Mouse (Mus musculus) spleen, adult 2 months (tissue): ENCODE data around the gene Tprg.

Experiments
- CTCF ChIP-seq: fragments of 200-500 bp; IDR thresholded peaks from 2 replicates; pipeline ENCODE4 v1.5.1; 2011; ENCODE audit warnings: mild to moderate bottlenecking, inconsistent platforms; ENCODE audit not compliant: insufficient read depth, insufficient read length, insufficient replicate concordance; ENCODE audit errors: extremely low read depth
- POLR2A ChIP-seq: fragments of 200-500 bp; IDR thresholded peaks from 2 replicates; pipeline ENCODE4 v1.6.1; 2011; ENCODE audit warnings: low read depth, low read length, inconsistent platforms

DNA sequence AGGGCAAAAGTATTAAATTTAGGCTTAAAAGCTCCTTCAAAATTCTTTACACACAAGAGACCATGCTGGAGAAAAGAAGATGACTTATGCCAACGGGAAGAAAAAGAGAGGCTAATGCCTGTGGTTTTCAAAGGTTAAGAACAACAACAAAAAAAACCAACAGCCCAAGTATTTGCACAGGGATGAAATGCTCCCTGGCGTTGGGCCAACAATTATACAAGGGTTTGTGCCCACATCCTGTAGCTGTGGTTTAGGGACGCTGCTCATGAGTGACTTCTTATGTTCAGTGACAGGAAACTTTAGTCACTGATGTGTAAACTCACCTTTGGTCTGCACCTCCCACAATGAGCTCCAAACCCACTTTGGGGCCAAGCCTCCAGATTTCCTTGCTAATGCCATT is 139.6 kb downstream of the Tprg start:
- TF ChIP-seq CTCF (no peak), POLR2A (no peak)
